Mouse (Mus musculus): ENCODE results near the gene Adamtsl5. TPM values are rescaled to one million over a fixed set of nuclear protein-coding genes. Genes with fewer than 3 reads are reported as not detected.

Adamtsl5 gene
- total and polyA plus RNA-seq, 3 experiments = 71.9 to 85.2 (median 84.5) TPM

GRCm38 (mm10) chr10:80371411-80371966, 23.3 kb upstream of the Adamtsl5 start:
- intact Hi-C loops (cut with DNase I) = loop anchor here (5.0 kb wide), 1 partner anchor 194 kb away; the partner anchor contains the start of gene Efna2
- no peak for TF ChIP-seq EP300 (IDR thresholded peaks at IDR 0.05; ENCODE audit: insufficient read depth, low read depth, low read length)
- no peak for TF ChIP-seq CTCF (IDR thresholded peaks at IDR 0.05)
- TF ChIP-seq POLR2A (IDR thresholded peaks at IDR 0.05; ENCODE audit: insufficient read depth, low read depth, low read length) = no peak
- H3K27me3 ChIP-seq (ENCODE audit: control insufficient read depth, insufficient read depth, low read length) = no peaks in the 10 kb centered on the region
- WGBS = 13% methylated on average over 12 of the region's 12 CpGs
- H3K36me3 ChIP-seq (ENCODE audit: control insufficient read depth, insufficient read depth, low read length) = no peaks in the 10 kb centered on the region
- H3K79me2 ChIP-seq (replicated peaks; ENCODE audit: control insufficient read depth, insufficient read depth, low read length) = no peaks in the 10 kb centered on the region
- H3K4me3 ChIP-seq = no peak overlapping the region
- no peaks in the 10 kb centered on the region for H3K4me1 ChIP-seq (ENCODE audit: control insufficient read depth, insufficient read depth, low read length)
- H3K9ac ChIP-seq (ENCODE audit: low read depth, low read length) = no peak overlapping the region
- DNase-seq = no peak
- H3K27ac ChIP-seq = no peak overlapping the region

- no peaks in the 10 kb centered on the region for H3K79me2 ChIP-seq (replicated peaks; ENCODE audit: control insufficient read depth, insufficient read depth, low read length)
- no peak for DNase-seq
- no peak overlapping the region for H3K27ac ChIP-seq
- intact Hi-C loops (cut with DNase I) = loop anchor here (5.0 kb wide), 1 partner anchor 193 kb away; the partner anchor contains the start of gene Efna2
- TF ChIP-seq CTCF (IDR thresholded peaks at IDR 0.05) = peak; percentile 52
- no peak for TF ChIP-seq EP300 (IDR thresholded peaks at IDR 0.05; ENCODE audit: insufficient read depth, low read depth, low read length)
- no peak for TF ChIP-seq POLR2A (IDR thresholded peaks at IDR 0.05; ENCODE audit: insufficient read depth, low read depth, low read length)
- H3K4me3 ChIP-seq = no peak overlapping the region
- H3K4me1 ChIP-seq (ENCODE audit: control insufficient read depth, insufficient read depth, low read length) = no peaks in the 10 kb centered on the region
- 70% methylated on average over 21 of the region's 21 CpGs for WGBS
- no peaks in the 10 kb centered on the region for H3K36me3 ChIP-seq (ENCODE audit: control insufficient read depth, insufficient read depth, low read length)
- H3K27me3 ChIP-seq (ENCODE audit: control insufficient read depth, insufficient read depth, low read length) = no peaks in the 10 kb centered on the region
- H3K9ac ChIP-seq (ENCODE audit: low read depth, low read length) = no peak overlapping the region
Measured at GRCm38 (mm10) chr10:80369995-80370747, 22.0 kb upstream of the Adamtsl5 start.

DNA sequence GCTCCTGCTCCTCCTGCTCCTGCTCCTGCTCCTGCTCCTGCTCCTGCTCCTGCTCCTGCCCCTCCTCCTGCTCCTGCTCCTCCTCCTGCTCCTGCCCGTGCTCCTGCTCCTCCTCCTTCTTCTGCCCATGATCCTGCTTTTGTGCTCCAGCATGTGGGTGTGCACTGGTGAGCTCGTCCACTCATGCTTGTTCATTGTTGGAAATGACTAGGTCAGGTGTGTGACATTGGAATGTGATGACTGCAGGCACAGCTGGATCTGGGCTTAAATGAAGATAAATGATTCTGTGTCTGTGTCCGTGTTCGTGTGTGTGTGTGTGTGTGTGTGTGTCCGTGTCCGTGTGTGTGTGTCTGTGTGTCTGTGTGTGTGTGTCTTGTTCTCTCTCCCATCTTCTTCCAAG, 20.2 kb upstream of the Adamtsl5 start:
- H3K36me3 ChIP-seq (ENCODE audit: control insufficient read depth, insufficient read depth, low read length) = no peaks in the 10 kb centered on the region
- no peak overlapping the region for H3K9ac ChIP-seq (ENCODE audit: low read depth, low read length)
- H3K79me2 ChIP-seq (replicated peaks; ENCODE audit: control insufficient read depth, insufficient read depth, low read length) = no peaks in the 10 kb centered on the region
- no peak for DNase-seq
- no peaks in the 10 kb centered on the region for H3K4me1 ChIP-seq (ENCODE audit: control insufficient read depth, insufficient read depth, low read length)
- intact Hi-C loops (cut with DNase I) = no loop called here
- TF ChIP-seq EP300 (IDR thresholded peaks at IDR 0.05; ENCODE audit: insufficient read depth, low read depth, low read length) (no peak), POLR2A (IDR thresholded peaks at IDR 0.05; ENCODE audit: insufficient read depth, low read depth, low read length) (no peak), CTCF (IDR thresholded peaks at IDR 0.05) (no peak)
- H3K4me3 ChIP-seq = no peak overlapping the region
- no peaks in the 10 kb centered on the region for H3K27me3 ChIP-seq (ENCODE audit: control insufficient read depth, insufficient read depth, low read length)
- 87% methylated on average over 6 of the region's 6 CpGs for WGBS
- H3K27ac ChIP-seq = no peak overlapping the region

GRCm38 (mm10) chr10:80367954-80368353, 19.7 kb upstream of the Adamtsl5 start:
- Histone ChIP-seq H3K36me3 (ENCODE audit: control insufficient read depth, insufficient read depth, low read length) (no peaks in the 10 kb centered on the region), H3K9ac (ENCODE audit: low read depth, low read length) (no peak overlapping the region), H3K79me2 (replicated peaks; ENCODE audit: control insufficient read depth, insufficient read depth, low read length) (no peaks in the 10 kb centered on the region), H3K27me3 (ENCODE audit: control insufficient read depth, insufficient read depth, low read length) (no peaks in the 10 kb centered on the region), H3K4me1 (ENCODE audit: control insufficient read depth, insufficient read depth, low read length) (no peaks in the 10 kb centered on the region), H3K4me3 (no peak overlapping the region), H3K27ac (no peak overlapping the region)
- TF ChIP-seq POLR2A (IDR thresholded peaks at IDR 0.05; ENCODE audit: insufficient read depth, low read depth, low read length) (no peak), EP300 (IDR thresholded peaks at IDR 0.05; ENCODE audit: insufficient read depth, low read depth, low read length) (no peak), CTCF (IDR thresholded peaks at IDR 0.05) (no peak)
- WGBS = 45% methylated on average over 5 of the region's 5 CpGs
- intact Hi-C loops (cut with DNase I) = no loop called here
- DNase-seq = no peak

GRCm38 (mm10) chr10:80365736-80366135, 17.5 kb upstream of the Adamtsl5 start:
- Histone ChIP-seq H3K27me3 (ENCODE audit: control insufficient read depth, insufficient read depth, low read length) (no peaks in the 10 kb centered on the region; the same call in 1 of the 2 replicates), H3K27ac (no peak overlapping the region), H3K9ac (ENCODE audit: low read depth, low read length) (no peak overlapping the region), H3K4me3 (no peak overlapping the region), H3K4me1 (ENCODE audit: control insufficient read depth, insufficient read depth, low read length) (no peaks in the 10 kb centered on the region), H3K79me2 (replicated peaks; ENCODE audit: control insufficient read depth, insufficient read depth, low read length) (no peaks in the 10 kb centered on the region), H3K36me3 (ENCODE audit: control insufficient read depth, insufficient read depth, low read length) (no peaks in the 10 kb centered on the region)
- 59% methylated on average over 6 of the region's 6 CpGs for WGBS
- intact Hi-C loops (cut with DNase I) = no loop called here
- DNase-seq = no peak
- TF ChIP-seq CTCF (IDR thresholded peaks at IDR 0.05) (no peak), POLR2A (IDR thresholded peaks at IDR 0.05; ENCODE audit: insufficient read depth, low read depth, low read length) (no peak), EP300 (IDR thresholded peaks at IDR 0.05; ENCODE audit: insufficient read depth, low read depth, low read length) (no peak)

DNA sequence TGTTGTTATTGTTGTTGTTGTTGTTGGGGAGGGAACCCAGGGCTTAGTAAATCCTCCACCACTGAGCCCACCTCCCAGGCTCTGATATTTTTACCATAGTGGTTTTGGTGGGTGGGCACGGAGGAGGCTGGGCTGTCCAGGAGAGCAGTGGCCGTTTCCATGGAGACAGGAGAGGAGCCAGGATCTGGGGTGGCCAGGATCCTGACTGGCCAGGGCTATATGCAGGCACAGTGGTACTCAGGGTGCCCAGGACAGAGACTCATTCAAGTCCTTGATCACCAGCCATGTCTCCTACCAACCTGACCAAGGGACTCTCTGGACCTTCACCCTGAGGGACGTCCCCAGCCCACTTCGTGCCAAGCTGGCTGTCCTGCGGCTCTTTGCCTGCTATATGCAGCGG, 15.5 kb upstream of the Adamtsl5 start:
- 43% methylated on average over 6 of the region's 6 CpGs for WGBS
- Histone ChIP-seq H3K9ac (ENCODE audit: low read depth, low read length) (no peak overlapping the region), H3K27ac (no peak overlapping the region), H3K79me2 (replicated peaks; ENCODE audit: control insufficient read depth, insufficient read depth, low read length) (no peaks in the 10 kb centered on the region), H3K4me3 (no peak overlapping the region), H3K27me3 (ENCODE audit: control insufficient read depth, insufficient read depth, low read length) (no peaks in the 10 kb centered on the region; the same call in 1 of the 2 replicates), H3K4me1 (ENCODE audit: control insufficient read depth, insufficient read depth, low read length) (no peaks in the 10 kb centered on the region), H3K36me3 (ENCODE audit: control insufficient read depth, insufficient read depth, low read length) (no peaks in the 10 kb centered on the region)
- DNase-seq = no peak
- intact Hi-C loops (cut with DNase I) = no loop called here
- TF ChIP-seq POLR2A (IDR thresholded peaks at IDR 0.05; ENCODE audit: insufficient read depth, low read depth, low read length) (no peak), EP300 (IDR thresholded peaks at IDR 0.05; ENCODE audit: insufficient read depth, low read depth, low read length) (no peak), CTCF (IDR thresholded peaks at IDR 0.05) (no peak)
